Mouse (Mus musculus) CH12.LX (cell line): ENCODE results near the gene Ece1. TPM values are rescaled to one million over a fixed set of nuclear protein-coding genes. Genes with fewer than 3 reads are reported as not detected.
A peak's percentile ranks its signal among the peaks of the same experiment; 100 is the strongest.

Source experiments
- DNase-seq: peaks from one replicate; pipeline ENCODE4 v3.0.0-alpha.2; 2013; ENCODE audit errors: extremely low read depth
- H3K27ac ChIP-seq: 2 replicates; pipeline ENCODE4 v1.5.1; 2012; ENCODE audit warnings: low read depth, mild to moderate bottlenecking, control low read depth, moderate library complexity; ENCODE audit not compliant: insufficient read depth
- H3K27me3 ChIP-seq: replicated peaks from 2 replicates; pipeline ENCODE3; 2012; ENCODE audit warnings: inconsistent platforms
- H3K36me3 ChIP-seq, 2 experiments: replicated peaks in 1 of 2; 2 replicates each; pipeline versions ENCODE3 to v1.6.1; 2012; ENCODE audit warnings: inconsistent platforms in 1 of 2, low read length in 1 of 2, mild to moderate bottlenecking in 1 of 2, mixed read lengths in 1 of 2, moderate library complexity in 1 of 2; ENCODE audit not compliant: control insufficient read depth in 1 of 2, insufficient read depth in 1 of 2
- H3K4me1 ChIP-seq, 2 experiments: 2 replicates each; pipeline ENCODE4 v1.6.1; 2012; ENCODE audit warnings: inconsistent platforms in 1 of 2, moderate library complexity in 1 of 2; ENCODE audit not compliant: insufficient read depth in 2 of 2, control insufficient read depth in 1 of 2
- H3K4me2 ChIP-seq: 2 replicates; pipeline ENCODE4 v1.6.1; 2012; ENCODE audit warnings: low read depth, mild to moderate bottlenecking, control low read depth; ENCODE audit not compliant: poor library complexity, insufficient read depth, severe bottlenecking
- H3K4me3 ChIP-seq, 3 experiments: fragments of 150-350 bp in 1 of 3; sonication (generic) in 1 of 3; replicated peaks in 1 of 3; 2 replicates each; pipeline versions ENCODE3 to v1.5.1; 2011 to 2012; ENCODE audit warnings: low read depth in 2 of 3, low read length in 2 of 3, mild to moderate bottlenecking in 2 of 3, moderate library complexity in 2 of 3, control low read depth in 1 of 3, improper control_type of control experiment in 1 of 3, inconsistent platforms in 1 of 3, mixed read lengths in 1 of 3; ENCODE audit not compliant: poor library complexity in 1 of 3
- H3K79me2 ChIP-seq: replicated peaks from 2 replicates; pipeline ENCODE4 v1.6.1; 2012; ENCODE audit warnings: mild to moderate bottlenecking, moderate library complexity; ENCODE audit not compliant: control insufficient read depth, poor library complexity, insufficient read depth, severe bottlenecking; ENCODE audit errors: extremely low read depth
- H3K9ac ChIP-seq: 2 replicates; pipeline ENCODE4 v1.6.1; 2012; ENCODE audit warnings: low read depth, mild to moderate bottlenecking, control low read depth, moderate library complexity; ENCODE audit not compliant: insufficient read depth
- H3K9me3 ChIP-seq: replicated peaks from 2 replicates; pipeline ENCODE3; 2012; ENCODE audit warnings: low read length, inconsistent platforms, mixed read lengths
- BHLHE40 ChIP-seq: IDR thresholded peaks from 2 replicates; pipeline ENCODE4 v1.6.1; 2011; ENCODE audit warnings: mild to moderate bottlenecking, low read depth, low read length, improper control_type of control experiment
- CTCF ChIP-seq, 2 experiments: IDR thresholded peaks in 1 of 2; conservative IDR thresholded peaks in 1 of 2; 2 replicates each; pipeline ENCODE4 v1.5.1; 2011 to 2012; ENCODE audit warnings: low read depth in 2 of 2, low read length in 2 of 2, improper control_type of control experiment in 1 of 2, inconsistent platforms in 1 of 2, mild to moderate bottlenecking in 1 of 2, moderate library complexity in 1 of 2
- EP300 ChIP-seq: IDR thresholded peaks from 2 replicates; pipeline ENCODE4 v1.6.1; 2011; ENCODE audit warnings: low read length, improper control_type of control experiment
- HCFC1 ChIP-seq: IDR thresholded peaks from 2 replicates; pipeline ENCODE4 v1.6.1; 2012; ENCODE audit warnings: low read depth, mild to moderate bottlenecking, inconsistent platforms, low read length, improper control_type of control experiment
- JUN ChIP-seq: IDR thresholded peaks from 2 replicates; pipeline ENCODE4 v1.6.1; 2011; ENCODE audit warnings: low read depth, mild to moderate bottlenecking, low read length, improper control_type of control experiment, moderate library complexity; ENCODE audit not compliant: insufficient read depth
- MAZ ChIP-seq: IDR thresholded peaks from 2 replicates; pipeline ENCODE4 v1.6.1; 2012; ENCODE audit warnings: low read depth, mild to moderate bottlenecking, inconsistent platforms, low read length, improper control_type of control experiment, moderate library complexity
- MEF2A ChIP-seq: IDR thresholded peaks from 2 replicates; pipeline ENCODE4 v1.6.1; 2014; ENCODE audit warnings: low read depth, mild to moderate bottlenecking, inconsistent platforms, low read length, improper control_type of control experiment, borderline replicate concordance
- NELFE ChIP-seq: IDR thresholded peaks from 2 replicates; pipeline ENCODE4 v1.6.1; 2011; ENCODE audit warnings: low read depth, low read length, improper control_type of control experiment
- SMC3 ChIP-seq: IDR thresholded peaks from 2 replicates; pipeline ENCODE4 v1.6.1; 2011; ENCODE audit warnings: low read depth, low read length, improper control_type of control experiment
- TBP ChIP-seq: conservative IDR thresholded peaks from 2 replicates; pipeline ENCODE4 v1.6.1; 2011; ENCODE audit warnings: low read depth, low read length, improper control_type of control experiment
- TCF12 ChIP-seq: IDR thresholded peaks from 2 replicates; pipeline ENCODE4 v1.6.1; 2014; ENCODE audit warnings: low read depth, mild to moderate bottlenecking, inconsistent platforms, low read length, improper control_type of control experiment
- UBTF ChIP-seq: IDR thresholded peaks from 2 replicates; pipeline ENCODE4 v1.6.1; 2012; ENCODE audit warnings: low read depth, mild to moderate bottlenecking, inconsistent platforms, low read length, improper control_type of control experiment, moderate library complexity
- ZKSCAN1 ChIP-seq: IDR thresholded peaks from 2 replicates; pipeline ENCODE4 v1.6.1; 2012; ENCODE audit warnings: low read depth, inconsistent platforms, low read length, improper control_type of control experiment, borderline replicate concordance
- ZMIZ1 ChIP-seq: IDR thresholded peaks from 2 replicates; pipeline ENCODE4 v1.6.1; 2012; ENCODE audit warnings: low read depth, mild to moderate bottlenecking, inconsistent platforms, low read length, improper control_type of control experiment
- ZNF384 ChIP-seq: IDR thresholded peaks from 2 replicates; pipeline ENCODE4 v1.6.1; 2012; ENCODE audit warnings: low read depth, low read length, improper control_type of control experiment, inconsistent platforms
- dilution Hi-C: fragments of 300-500 bp; cut with MboI; formaldehyde crosslinking; loops from 2 replicates; pipeline ENCODE4 v1.14.3; 2020; ENCODE audit warnings: low sequenced_read_pairs; ENCODE audit not compliant: extremely low pct_unique_long_range_greater_than_20kb, extremely low pct_ligation_motif_present
- in situ Hi-C: fragments of 300-500 bp; cut with MboI; formaldehyde crosslinking; loops from 3 replicates; pipeline ENCODE4 v1.14.3; 2019; ENCODE audit warnings: low sequenced_read_pairs, low pct_ligation_motif_present, low pct_unique_long_range_greater_than_20kb, mixed read lengths
- polyA plus RNA-seq: library from polyadenylated mRNA; unstranded; fragments of >175 nt; gene quantifications from 2 replicates; pipeline ENCODE4 v1.2.1, GENCODE M21; 2012; ENCODE audit warnings: low read depth; ENCODE audit not compliant: insufficient read length
- total RNA-seq, 2 experiments: library from RNA; depleted of rRNA; stranded (reverse); fragments of 300-350 nt in 1 of 2; fragments of >200 nt in 1 of 2; gene quantifications; 2 replicates each; pipeline ENCODE4 v1.2.3; 2012 to 2014

The Ece1 gene
- total and polyA plus RNA-seq, 3 experiments = 0.12 to 10.0 (median 0.16) TPM

GRCm38 (mm10) chr4:137952840-137953239 lies 90.8 kb downstream of the Ece1 start (continued):
- TF ChIP-seq MEF2A (no peak), BHLHE40 (no peak), ZMIZ1 (no peak), ZNF384 (no peak), MAZ (no peak), TBP (no peak), JUN (no peak), HCFC1 (no peak), ZKSCAN1 (no peak)

GRCm38 (mm10) chr4:137954184-137954583 lies 92.1 kb downstream of the Ece1 start:
- no peak overlapping the region for H3K4me2 ChIP-seq
- no peak overlapping the region for H3K27ac ChIP-seq
- H3K36me3 ChIP-seq = no peaks in the 10 kb centered on the region
- H3K9ac ChIP-seq = no peak overlapping the region
- H3K4me3 ChIP-seq = no peak overlapping the region
- DNase-seq = no peak
- H3K27me3 ChIP-seq = peaks cover 46% of the 10 kb centered on the region
- dilution Hi-C loops (no loop called here), in situ Hi-C loops (loop anchor here (25.0 kb wide), 2 partner anchors 358 to 458 kb away; partner anchors contain the start of gene Ddost)
- TF ChIP-seq MAZ = no peak
- no peaks in the 10 kb centered on the region for H3K79me2 ChIP-seq
- no peaks in the 10 kb centered on the region for H3K4me1 ChIP-seq
- peaks cover 2% of the 10 kb centered on the region for H3K9me3 ChIP-seq

DNA sequence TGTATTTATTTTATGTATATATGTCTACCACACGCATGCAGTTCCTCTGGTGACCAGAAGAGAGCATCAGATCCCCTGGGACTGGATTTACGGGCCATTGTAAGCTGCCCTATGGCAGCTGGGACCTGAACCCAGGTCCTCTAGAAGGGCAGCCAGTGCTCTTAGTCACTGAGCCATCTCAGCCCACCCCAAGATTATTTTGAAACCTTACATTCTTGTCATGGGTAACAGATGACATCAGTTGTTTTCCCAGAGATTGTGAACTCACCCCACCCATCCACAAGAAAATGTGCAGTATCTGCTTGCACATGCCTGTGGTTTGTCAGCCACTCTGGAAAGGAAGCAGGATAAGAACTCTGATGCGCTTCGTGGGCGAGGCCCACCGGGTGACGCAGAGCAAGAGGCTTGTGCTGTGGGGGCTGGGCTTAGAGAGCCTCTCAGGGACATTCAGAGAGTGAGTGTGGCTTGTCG lies 92.9 kb downstream of the Ece1 start:
- Histone ChIP-seq H3K9ac (no peak overlapping the region), H3K4me2 (no peak overlapping the region), H3K79me2 (no peaks in the 10 kb centered on the region), H3K4me1 (no peaks in the 10 kb centered on the region), H3K27ac (no peak overlapping the region), H3K27me3 (peaks cover 40% of the 10 kb centered on the region), H3K36me3 (no peaks in the 10 kb centered on the region), H3K9me3 (peaks cover 2% of the 10 kb centered on the region), H3K4me3 (no peak overlapping the region)
- DNase-seq = peak; percentile 16
- dilution Hi-C loops (no loop called here), in situ Hi-C loops (loop anchor here (25.0 kb wide), 2 partner anchors 357 to 457 kb away; partner anchors contain the start of gene Ddost)
- no peak for TF ChIP-seq NELFE
- TF ChIP-seq EP300 = no peak
- peak; percentile 37 to 41; a peak in 3 of 4 replicates for TF ChIP-seq CTCF (conservative IDR thresholded peaks at IDR 0.05 in 1 of 2, IDR thresholded peaks at IDR 0.05 in 1 of 2; ENCODE audit: low read depth in 2 of 2, low read length in 2 of 2)
- no peak for TF ChIP-seq UBTF
- TF ChIP-seq SMC3 = 0 out of 2 replicates have a peak, but pooled peaks have one; percentile 4
- TF ChIP-seq TCF12 = no peak
